Mouse (Mus musculus) forebrain, embryonic 14.5 days (tissue): ENCODE measurements around the gene Slc41a1. TPM values are rescaled to one million over a fixed set of nuclear protein-coding genes. Genes with fewer than 3 reads are reported as not detected.

ENCODE experiments used
- ATAC-seq: fragments of 200-750 bp; cut with Nextera tagmentation; 2 replicates; pipeline ENCODE4 v1.8.0; 2017; ENCODE audit warnings: mild to moderate bottlenecking, moderate library complexity
- DNase-seq: peaks from one replicate; pipeline ENCODE4 v3.0.0-alpha.2; 2015; ENCODE audit warnings: low spot score
- H3K27ac ChIP-seq: fragments of 300-500 bp; sonication (generic); 2 replicates; pipeline ENCODE4 v1.5.1; 2014; ENCODE audit warnings: low read depth, mild to moderate bottlenecking, control low read depth, low read length, moderate library complexity
- H3K27me3 ChIP-seq: fragments of 300-500 bp; sonication (generic); replicated peaks from 2 replicates; pipeline ENCODE4 v1.6.1; 2014; ENCODE audit warnings: low read length, control low read depth, mixed read lengths; ENCODE audit not compliant: control insufficient read depth, insufficient read depth
- H3K36me3 ChIP-seq: fragments of 300-500 bp; sonication (generic); 2 replicates; pipeline ENCODE4 v1.6.1; 2014; ENCODE audit warnings: low read length, control low read depth; ENCODE audit not compliant: control insufficient read depth, insufficient read depth
- H3K4me1 ChIP-seq: fragments of 300-500 bp; sonication (generic); 2 replicates; pipeline ENCODE4 v1.6.1; 2014; ENCODE audit warnings: antibody characterized with exemption, low read length, control low read depth; ENCODE audit not compliant: control insufficient read depth, insufficient read depth
- H3K4me2 ChIP-seq: fragments of 300-500 bp; sonication (generic); 2 replicates; pipeline ENCODE4 v1.6.1; 2014; ENCODE audit warnings: mild to moderate bottlenecking, control low read depth, low read length
- H3K4me3 ChIP-seq: fragments of 300-500 bp; sonication (generic); 2 replicates; pipeline ENCODE4 v1.5.1; 2014; ENCODE audit warnings: low read depth, low read length, control low read depth
- H3K9ac ChIP-seq: fragments of 300-500 bp; sonication (generic); 2 replicates; pipeline ENCODE4 v1.6.1; 2014; ENCODE audit warnings: mild to moderate bottlenecking, low read length, control low read depth, moderate library complexity
- H3K9me3 ChIP-seq: fragments of 300-500 bp; sonication (generic); replicated peaks from 2 replicates; pipeline ENCODE4 v1.6.1; 2016; ENCODE audit warnings: low read length, control low read depth, mixed read lengths; ENCODE audit not compliant: control insufficient read depth
- WGBS: fragments of 180-500 bp; shearing (Covaris S2); extraction: QIAGEN DNeasy Blood & Tissue Kit; methylation state at CpG from one replicate; pipeline ENCODE4 v1.1.7; 2014; 5-methylcytosine and 5-hydroxymethylcytosine counted together
- polyA plus RNA-seq: library from polyadenylated mRNA; unstranded; fragments of >200 nt; fragmentation: Nextera tagmentation; extraction: Ambion mirVana; gene quantifications from 2 replicates; pipeline ENCODE4 v1.2.1, GENCODE M21; 2014

Gene Slc41a1
- polyA plus RNA-seq, 1 experiment from 2014 or later = 11.9 TPM

DNA sequence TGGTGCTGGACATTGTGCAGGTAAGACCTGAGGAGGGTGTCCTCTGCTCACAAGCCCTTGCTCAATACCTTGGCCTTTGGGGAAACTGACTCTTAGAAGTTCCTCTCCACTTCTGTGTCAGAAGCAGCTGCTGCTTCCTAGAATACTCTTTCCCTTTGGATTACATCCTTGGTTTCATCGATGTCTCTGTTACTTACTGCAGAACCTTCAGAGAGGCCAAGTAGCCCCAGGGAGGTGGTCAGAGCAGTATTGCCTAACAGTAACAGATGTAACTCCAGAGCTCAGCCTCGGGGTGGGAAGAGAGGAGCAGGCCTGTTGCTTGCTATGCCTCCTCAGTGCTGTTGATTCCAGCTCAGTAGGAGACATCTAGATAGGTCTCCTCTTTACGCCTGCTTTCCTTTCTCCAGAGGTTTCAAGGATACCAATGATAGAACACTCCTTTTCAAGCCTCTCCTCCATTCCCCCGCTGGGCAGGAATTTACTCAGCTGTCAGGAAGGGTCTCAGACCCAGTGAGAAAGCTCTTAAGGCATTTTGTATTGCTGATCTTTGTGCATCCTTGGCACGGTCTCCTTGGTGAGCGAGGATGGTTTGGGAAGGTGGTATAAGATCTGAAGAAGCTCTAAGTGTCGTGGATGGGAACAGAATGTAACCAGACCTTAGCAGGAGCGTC, 3.8 kb downstream of the Slc41a1 start:
- H3K4me3 ChIP-seq = no peak overlapping the region
- no peaks in the 10 kb centered on the region for H3K9me3 ChIP-seq
- no peak overlapping the region; the same call in 1 of the 2 replicates for H3K9ac ChIP-seq
- no peak overlapping the region for H3K27ac ChIP-seq
- no peak for DNase-seq
- no peaks in the 10 kb centered on the region for H3K27me3 ChIP-seq
- peaks cover 17% of the 10 kb centered on the region for H3K36me3 ChIP-seq
- H3K4me2 ChIP-seq = no peak overlapping the region
- ATAC-seq = no peak
- peaks cover 11% of the 10 kb centered on the region for H3K4me1 ChIP-seq
- 85% methylated on average over 8 of the region's 8 CpGs for WGBS

DNA sequence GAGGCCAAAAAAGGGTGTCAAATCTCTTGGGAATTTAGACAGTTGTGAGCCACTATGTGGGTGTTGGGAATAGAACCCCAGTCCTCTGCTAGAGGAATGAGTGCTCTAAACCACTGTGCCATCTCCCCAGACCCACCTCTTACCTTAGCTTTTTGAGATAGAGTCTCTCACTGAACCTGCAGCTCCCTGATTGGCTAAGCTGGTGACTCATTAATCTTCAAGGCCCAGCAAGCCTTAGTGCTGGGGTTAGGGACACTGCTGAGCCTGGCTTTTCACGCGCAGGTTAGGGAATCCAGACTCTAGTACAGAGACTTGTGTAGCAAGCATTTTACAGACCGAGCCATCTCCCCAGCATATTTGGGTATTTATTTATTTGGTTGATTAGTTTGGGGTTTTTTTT, 9.7 kb downstream of the Slc41a1 start:
- Histone ChIP-seq H3K9me3 (no peaks in the 10 kb centered on the region), H3K4me3 (no peak overlapping the region), H3K4me1 (no peaks in the 10 kb centered on the region), H3K27ac (no peak overlapping the region), H3K27me3 (no peaks in the 10 kb centered on the region), H3K36me3 (peaks cover 28% of the 10 kb centered on the region), H3K4me2 (no peak overlapping the region), H3K9ac (no peak overlapping the region)
- ATAC-seq (no peak), DNase-seq (no peak)
- WGBS = 82% methylated on average over 3 of the region's 3 CpGs

DNA sequence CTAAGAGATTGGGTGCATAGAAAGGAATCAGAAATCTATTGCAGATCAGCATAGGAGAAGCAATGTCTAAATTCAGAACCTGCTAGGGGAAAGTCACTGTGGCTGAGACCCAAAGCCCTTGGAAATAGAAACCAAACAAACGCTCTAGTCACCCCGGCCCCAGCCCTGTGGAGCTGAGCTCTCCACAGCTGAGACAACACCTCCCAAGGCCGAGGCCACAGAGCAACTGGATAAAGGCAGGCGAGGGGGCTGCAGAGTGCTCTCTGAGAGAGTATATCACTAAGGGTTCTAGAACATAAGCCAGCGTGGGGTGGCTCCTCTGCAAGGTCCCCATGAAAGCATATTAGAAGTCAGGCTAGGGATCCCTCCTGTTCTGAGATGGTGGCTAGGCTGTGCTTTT, 11.2 kb downstream of the Slc41a1 start:
- H3K27ac ChIP-seq = no peak overlapping the region
- H3K36me3 ChIP-seq = peaks cover 42% of the 10 kb centered on the region
- WGBS = 81% methylated on average over 5 of the region's 5 CpGs
- no peak for ATAC-seq
- H3K4me1 ChIP-seq = no peaks in the 10 kb centered on the region
- no peaks in the 10 kb centered on the region for H3K27me3 ChIP-seq
- H3K4me2 ChIP-seq = no peak overlapping the region
- no peak for DNase-seq
- H3K9me3 ChIP-seq = no peaks in the 10 kb centered on the region
- H3K9ac ChIP-seq = no peak overlapping the region
- H3K4me3 ChIP-seq = no peak overlapping the region

DNA sequence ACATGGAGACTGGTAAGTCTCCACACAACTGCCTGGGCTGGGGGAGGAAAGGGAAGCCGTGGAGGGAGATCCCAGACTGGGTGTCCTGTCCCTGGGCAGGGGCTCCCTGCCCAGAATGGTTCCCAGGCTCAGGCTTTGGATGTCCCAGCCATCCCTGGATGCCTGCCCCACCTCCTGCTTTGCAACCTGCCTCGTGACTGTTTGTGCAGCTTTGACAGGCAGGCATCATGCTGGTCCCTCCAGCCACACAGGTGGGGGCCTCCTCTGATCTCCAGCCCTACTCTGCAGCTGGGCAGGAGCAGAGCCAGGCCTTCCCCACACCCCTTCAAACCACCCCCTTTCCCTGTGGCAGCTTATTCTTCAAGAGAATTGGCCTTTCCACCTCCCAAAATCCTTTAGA, 12.0 kb downstream of the Slc41a1 start:
- H3K27me3 ChIP-seq = no peaks in the 10 kb centered on the region
- 42% methylated on average over 2 of the region's 2 CpGs for WGBS
- H3K9ac ChIP-seq = no peak overlapping the region
- DNase-seq (no peak), ATAC-seq (no peak)
- H3K36me3 ChIP-seq = peaks cover 46% of the 10 kb centered on the region
- no peak overlapping the region for H3K4me3 ChIP-seq
- H3K4me1 ChIP-seq = no peaks in the 10 kb centered on the region
- H3K9me3 ChIP-seq = no peaks in the 10 kb centered on the region
- H3K27ac ChIP-seq = no peak overlapping the region
- H3K4me2 ChIP-seq = no peak overlapping the region

DNA sequence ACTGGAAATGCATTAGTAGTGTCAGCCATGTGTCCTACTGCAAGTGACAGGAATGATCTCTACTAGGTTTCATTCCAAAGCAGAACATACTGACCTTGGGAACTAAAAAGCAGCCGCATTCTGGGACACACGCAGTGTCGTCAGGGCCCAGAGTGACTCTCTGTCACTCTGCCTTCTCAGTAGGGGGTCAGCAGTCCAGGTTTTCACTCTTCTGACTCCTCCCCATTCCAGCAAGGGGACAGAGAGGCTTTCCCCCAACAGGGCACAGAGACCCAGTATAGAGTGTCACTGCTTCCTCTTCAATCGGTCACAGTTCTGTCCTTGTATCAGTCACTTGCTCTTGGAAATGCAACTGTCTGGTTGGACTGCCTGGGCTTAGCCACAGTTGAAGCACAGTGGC, 14.9 kb downstream of the Slc41a1 start:
- Histone ChIP-seq H3K36me3 (peaks cover 71% of the 10 kb centered on the region), H3K27me3 (no peaks in the 10 kb centered on the region), H3K4me1 (no peaks in the 10 kb centered on the region), H3K27ac (no peak overlapping the region), H3K9ac (no peak overlapping the region), H3K9me3 (no peaks in the 10 kb centered on the region), H3K4me3 (no peak overlapping the region), H3K4me2 (no peak overlapping the region)
- WGBS = 91% methylated on average over 4 of the region's 4 CpGs
- DNase-seq (no peak), ATAC-seq (no peak)

DNA sequence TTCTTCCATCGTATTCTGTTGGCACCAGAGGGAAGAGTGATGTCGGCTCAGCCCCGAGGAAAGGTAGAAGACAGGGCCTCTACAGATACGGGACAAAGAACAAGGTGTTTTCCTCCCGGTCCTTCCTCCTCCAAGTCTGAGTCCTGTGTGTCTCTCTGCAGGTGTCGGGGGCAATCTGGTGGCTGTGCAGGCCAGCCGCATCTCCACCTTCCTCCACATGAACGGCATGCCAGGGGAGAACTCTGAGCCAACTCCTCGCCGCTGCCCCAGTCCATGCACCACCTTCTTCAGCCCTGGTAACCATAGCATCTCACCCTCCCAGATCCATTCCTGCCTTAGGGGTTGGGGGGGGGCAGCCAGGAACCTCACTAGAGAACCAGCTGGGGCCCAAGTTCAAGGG, 16.5 kb downstream of the Slc41a1 start:
- no peak overlapping the region for H3K4me3 ChIP-seq
- ATAC-seq (no peak), DNase-seq (no peak)
- H3K27ac ChIP-seq = no peak overlapping the region
- H3K4me2 ChIP-seq = no peak overlapping the region
- H3K9ac ChIP-seq = no peak overlapping the region
- 92% methylated on average over 10 of the region's 10 CpGs for WGBS
- H3K36me3 ChIP-seq = peaks cover 77% of the 10 kb centered on the region
- no peaks in the 10 kb centered on the region for H3K9me3 ChIP-seq
- no peaks in the 10 kb centered on the region for H3K27me3 ChIP-seq
- H3K4me1 ChIP-seq = no peaks in the 10 kb centered on the region

DNA sequence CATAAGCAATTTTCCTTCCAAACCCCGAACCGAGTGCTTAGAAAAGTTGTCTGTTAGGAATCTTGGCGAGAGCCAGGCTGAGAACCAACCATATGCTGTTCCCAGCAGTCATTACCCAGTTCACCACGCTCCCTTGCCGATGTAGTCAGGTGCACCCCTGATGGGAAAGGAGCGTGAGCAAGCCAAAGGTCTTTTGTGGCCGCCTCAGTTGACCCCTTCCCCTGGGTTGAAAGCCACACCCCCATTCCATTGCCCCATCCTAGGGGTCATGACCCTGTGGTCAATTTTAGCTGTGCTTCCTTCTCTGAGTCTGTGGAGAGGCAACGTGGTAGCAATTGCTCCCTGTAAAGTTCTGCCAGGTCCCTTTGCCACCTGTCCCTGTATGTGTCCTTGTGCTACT, 17.6 kb downstream of the Slc41a1 start:
- Histone ChIP-seq H3K36me3 (peaks cover 72% of the 10 kb centered on the region), H3K4me3 (no peak overlapping the region), H3K4me2 (no peak overlapping the region), H3K27ac (no peak overlapping the region), H3K9me3 (no peaks in the 10 kb centered on the region), H3K4me1 (no peaks in the 10 kb centered on the region), H3K9ac (no peak overlapping the region), H3K27me3 (no peaks in the 10 kb centered on the region)
- WGBS = 56% methylated on average over 8 of the region's 8 CpGs
- ATAC-seq (no peak), DNase-seq (no peak)

DNA sequence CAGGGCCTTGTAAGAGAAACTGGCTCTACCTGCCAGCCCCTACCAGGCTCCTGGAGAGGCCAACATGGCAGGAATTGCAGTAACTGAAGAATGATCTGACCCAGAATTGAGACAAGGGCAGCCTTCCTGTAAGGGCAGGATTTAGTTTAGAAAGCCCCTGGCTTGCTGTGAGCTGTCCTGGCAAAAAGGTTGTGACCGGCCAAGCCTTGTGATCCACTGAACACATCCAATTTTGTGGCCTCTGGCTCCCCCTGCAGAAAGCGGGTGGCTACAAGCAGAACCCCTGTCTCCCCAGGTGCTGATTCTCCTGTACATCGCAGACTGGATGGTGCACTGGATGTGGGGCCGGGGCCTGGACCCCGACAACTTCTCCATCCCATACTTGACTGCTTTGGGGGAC, 19.0 kb downstream of the Slc41a1 start:
- Histone ChIP-seq H3K36me3 (peaks cover 61% of the 10 kb centered on the region), H3K27me3 (no peaks in the 10 kb centered on the region), H3K27ac (no peak overlapping the region), H3K4me1 (no peaks in the 10 kb centered on the region), H3K9me3 (no peaks in the 10 kb centered on the region), H3K4me2 (no peak overlapping the region), H3K9ac (no peak overlapping the region), H3K4me3 (no peak overlapping the region)
- WGBS = 70% methylated on average over 5 of the region's 5 CpGs
- DNase-seq (peak; percentile 53), ATAC-seq (no peak)

DNA sequence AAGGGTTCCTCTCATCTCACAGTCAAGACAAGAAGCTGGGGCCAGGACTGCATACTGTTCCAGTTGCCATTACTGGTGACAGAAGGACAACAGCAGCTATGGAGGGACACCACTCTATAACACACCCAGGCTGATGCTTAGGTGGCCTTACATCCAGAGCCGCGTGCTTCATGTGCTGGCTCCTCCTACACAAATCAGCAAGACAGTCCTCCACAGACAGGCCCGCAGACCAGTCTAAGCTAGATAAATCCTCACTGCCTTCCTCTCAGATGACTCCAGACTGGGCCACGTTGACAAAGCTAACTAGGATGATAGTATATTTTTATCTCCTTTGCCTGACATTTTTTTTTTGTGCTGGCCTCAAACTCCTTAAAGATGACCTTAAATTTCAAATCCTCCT, 34.5 kb downstream of the Slc41a1 start:
- H3K9me3 ChIP-seq = no peaks in the 10 kb centered on the region
- H3K9ac ChIP-seq = no peak overlapping the region
- no peaks in the 10 kb centered on the region for H3K4me1 ChIP-seq
- ATAC-seq = no peak
- DNase-seq = no peak
- no peak overlapping the region for H3K4me2 ChIP-seq
- H3K36me3 ChIP-seq = no peaks in the 10 kb centered on the region
- no peak overlapping the region for H3K27ac ChIP-seq
- H3K4me3 ChIP-seq = no peak overlapping the region
- WGBS = 78% methylated on average over 4 of the region's 4 CpGs
- no peaks in the 10 kb centered on the region for H3K27me3 ChIP-seq
